Mouse (Mus musculus): ENCODE results near the gene Lrrfip1.

DNA sequence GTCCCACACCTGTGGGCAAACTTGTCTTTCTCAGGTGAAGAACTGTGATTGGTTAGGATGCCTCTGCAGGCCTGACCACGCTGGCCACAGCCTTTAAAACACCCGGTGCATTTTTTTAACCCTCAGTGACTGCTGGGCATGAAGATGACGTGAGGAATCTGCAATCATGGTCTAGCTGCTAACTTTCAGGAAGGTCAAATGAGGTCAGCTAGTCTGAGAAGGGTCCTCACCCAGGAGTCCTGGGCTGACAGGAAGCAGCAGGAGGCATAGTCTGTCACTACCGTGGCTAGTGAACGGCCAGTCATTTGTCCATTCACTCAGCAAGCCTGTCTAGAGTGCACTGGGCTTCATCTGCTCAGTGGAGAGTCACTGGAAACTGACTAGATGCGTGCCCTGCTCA lies 93.9 kb downstream of the Lrrfip1 start:
- TF ChIP-seq CTCF (IDR thresholded peaks at IDR 0.05; ENCODE audit: control insufficient read depth, insufficient read depth, insufficient read length) (no peak), USF1 (IDR thresholded peaks at IDR 0.05; ENCODE audit: low read depth) (no peak), MAX (IDR thresholded peaks at IDR 0.05) (no peak), MYOG (IDR thresholded peaks at IDR 0.05; ENCODE audit: control insufficient read depth, extremely low read depth, insufficient read length) (no peak), MYOD1 (IDR thresholded peaks at IDR 0.05; ENCODE audit: control insufficient read depth, insufficient read length, low read depth) (no peak)

Measured in C2C12 (cell line).